Mouse (Mus musculus) hindbrain, postnatal 0 days (tissue): ENCODE data around the gene Lztfl1. TPM values are rescaled to one million over a fixed set of nuclear protein-coding genes. Genes with fewer than 3 reads are reported as not detected.
"Not testable (repeated sequence)": the region's sequence is repeated elsewhere in the genome, so short reads cannot be mapped to it uniquely, and the experiment has no call there.

Experiments used
- ATAC-seq: fragments of 200-750 bp; cut with Nextera tagmentation; 2 replicates; pipeline ENCODE4 v1.8.0; 2017; ENCODE audit warnings: mild to moderate bottlenecking, moderate TSS enrichment, moderate library complexity
- DNase-seq: peaks from one replicate; pipeline ENCODE4 v3.0.0-alpha.2; 2015; ENCODE audit warnings: low spot score
- H3K27ac ChIP-seq: fragments of 300-500 bp; sonication (generic); 2 replicates; pipeline ENCODE4 v1.5.1; 2014; ENCODE audit warnings: mild to moderate bottlenecking
- H3K27me3 ChIP-seq: fragments of 300-500 bp; sonication (generic); 2 replicates; pipeline ENCODE4 v1.6.1; 2014; ENCODE audit warnings: low read length, mixed read lengths; ENCODE audit not compliant: insufficient read depth
- H3K36me3 ChIP-seq: fragments of 300-500 bp; sonication (generic); 2 replicates; pipeline ENCODE4 v1.6.1; 2014; ENCODE audit warnings: low read length, mixed read lengths; ENCODE audit not compliant: insufficient read depth
- H3K4me1 ChIP-seq: fragments of 300-500 bp; sonication (generic); 2 replicates; pipeline ENCODE4 v1.6.1; 2014; ENCODE audit warnings: antibody characterized with exemption, low read length, mixed read lengths; ENCODE audit not compliant: insufficient read depth
- H3K4me2 ChIP-seq: fragments of 300-500 bp; sonication (generic); 2 replicates; pipeline ENCODE4 v1.6.1; 2014; ENCODE audit warnings: low read depth, mild to moderate bottlenecking, low read length, moderate library complexity, mixed read lengths
- H3K4me3 ChIP-seq: fragments of 300-500 bp; sonication (generic); 2 replicates; pipeline ENCODE4 v1.5.1; 2014; ENCODE audit warnings: low read length
- H3K9ac ChIP-seq: fragments of 300-500 bp; sonication (generic); replicated peaks from 2 replicates; pipeline ENCODE4 v1.6.1; 2014; ENCODE audit warnings: mild to moderate bottlenecking, low read length, moderate library complexity, mixed read lengths
- H3K9me3 ChIP-seq: fragments of 300-500 bp; sonication (generic); 2 replicates; pipeline ENCODE4 v1.6.1; 2016; ENCODE audit warnings: low read length, mixed read lengths
- CTCF ChIP-seq: IDR thresholded peaks from 2 replicates; pipeline ENCODE4 v1.5.1; 2016; ENCODE audit warnings: antibody characterized with exemption, control low read depth, low read depth
- WGBS: fragments of 180-500 bp; shearing (Covaris S2); extraction: QIAGEN DNeasy Blood & Tissue Kit; methylation state at CpG from one replicate; pipeline ENCODE4 v1.1.7; 2014; 5-methylcytosine and 5-hydroxymethylcytosine counted together
- polyA plus RNA-seq: library from polyadenylated mRNA; unstranded; fragments of >200 nt; fragmentation: Nextera tagmentation; extraction: Ambion mirVana; gene quantifications from 2 replicates; pipeline ENCODE4 v1.2.1, GENCODE M21; 2015
- total RNA-seq: library from RNA; depleted of rRNA; stranded (reverse); fragments of >200 nt; gene quantifications from 2 replicates; pipeline ENCODE4 v1.2.3, GENCODE M21; 2014

The Lztfl1 gene
- total and polyA plus RNA-seq, 2 experiments from 2014 or later = 21.4 to 43.3 TPM

GRCm38 (mm10) chr9:123757326-123757725 is 39.8 kb upstream of the Lztfl1 start:
- TF ChIP-seq CTCF = no peak
- H3K36me3 ChIP-seq = no peaks in the 10 kb centered on the region
- no peak overlapping the region for H3K9ac ChIP-seq
- no peak overlapping the region for H3K27ac ChIP-seq
- H3K4me2 ChIP-seq = no peak overlapping the region
- H3K4me1 ChIP-seq = no peaks in the 10 kb centered on the region
- H3K9me3 ChIP-seq = no peaks in the 10 kb centered on the region
- H3K4me3 ChIP-seq = no peak overlapping the region
- DNase-seq (no peak), ATAC-seq (no peak)
- H3K27me3 ChIP-seq = no peaks in the 10 kb centered on the region
- WGBS = 60% methylated on average over 2 of the region's 2 CpGs

- H3K4me3 ChIP-seq = no peak overlapping the region
- H3K27ac ChIP-seq = no peak overlapping the region
- no peaks in the 10 kb centered on the region for H3K36me3 ChIP-seq
- no peak overlapping the region for H3K9ac ChIP-seq
- ATAC-seq (no peak), DNase-seq (no peak)
- no peak overlapping the region for H3K4me2 ChIP-seq
- no peaks in the 10 kb centered on the region for H3K27me3 ChIP-seq
- no peaks in the 10 kb centered on the region for H3K9me3 ChIP-seq
- no peak for TF ChIP-seq CTCF
- 89% methylated on average over 3 of the region's 3 CpGs for WGBS
- no peaks in the 10 kb centered on the region for H3K4me1 ChIP-seq
Measured at GRCm38 (mm10) chr9:123756752-123757151, 39.3 kb upstream of the Lztfl1 start.

GRCm38 (mm10) chr9:123754333-123754732 is 36.8 kb upstream of the Lztfl1 start:
- Histone ChIP-seq H3K4me3 (no peak overlapping the region), H3K27me3 (no peaks in the 10 kb centered on the region), H3K4me1 (no peaks in the 10 kb centered on the region), H3K9me3 (no peaks in the 10 kb centered on the region), H3K9ac (no peak overlapping the region), H3K36me3 (no peaks in the 10 kb centered on the region), H3K4me2 (no peak overlapping the region), H3K27ac (no peak overlapping the region)
- ATAC-seq (no peak), DNase-seq (no peak)
- TF ChIP-seq CTCF = no peak
- 96% methylated on average over 4 of the region's 4 CpGs for WGBS

GRCm38 (mm10) chr9:123749687-123750086 is 32.2 kb upstream of the Lztfl1 start:
- H3K36me3 ChIP-seq, DNase-seq, H3K9me3 ChIP-seq, H3K4me1 ChIP-seq, H3K27ac ChIP-seq, H3K9ac ChIP-seq, H3K4me3 ChIP-seq, ATAC-seq, H3K4me2 ChIP-seq, H3K27me3 ChIP-seq: not testable (repeated sequence)
- WGBS = 93% methylated on average over 7 of the region's 8 CpGs

- Histone ChIP-seq H3K4me1 (no peaks in the 10 kb centered on the region), H3K9ac (no peak overlapping the region), H3K36me3 (no peaks in the 10 kb centered on the region), H3K4me3 (no peak overlapping the region), H3K27me3 (no peaks in the 10 kb centered on the region), H3K9me3 (no peaks in the 10 kb centered on the region), H3K4me2 (no peak overlapping the region), H3K27ac (no peak overlapping the region)
- TF ChIP-seq CTCF = no peak
- ATAC-seq = no peak
- WGBS = 86% methylated on average over 4 of the region's 4 CpGs
- no peak for DNase-seq
Measured at GRCm38 (mm10) chr9:123740799-123741198, 23.3 kb upstream of the Lztfl1 start.

GRCm38 (mm10) chr9:123734133-123734532 is 16.6 kb upstream of the Lztfl1 start:
- H3K9me3 ChIP-seq = 0 out of 2 replicates have a peak, but pooled peaks cover 2% of the 10 kb centered on the region
- no peaks in the 10 kb centered on the region for H3K27me3 ChIP-seq
- H3K9ac ChIP-seq = no peak overlapping the region
- 81% methylated on average over 3 of the region's 3 CpGs for WGBS
- no peak overlapping the region for H3K4me3 ChIP-seq
- H3K27ac ChIP-seq = no peak overlapping the region
- TF ChIP-seq CTCF = no peak
- no peaks in the 10 kb centered on the region for H3K36me3 ChIP-seq
- H3K4me1 ChIP-seq = no peaks in the 10 kb centered on the region
- H3K4me2 ChIP-seq = no peak overlapping the region
- no peak for DNase-seq
- no peak for ATAC-seq

- Histone ChIP-seq H3K27ac (no peak overlapping the region), H3K4me1 (no peaks in the 10 kb centered on the region), H3K36me3 (no peaks in the 10 kb centered on the region), H3K9ac (no peak overlapping the region), H3K9me3 (0 out of 2 replicates have a peak, but pooled peaks cover 2% of the 10 kb centered on the region), H3K27me3 (no peaks in the 10 kb centered on the region), H3K4me2 (no peak overlapping the region), H3K4me3 (no peak overlapping the region)
- DNase-seq (no peak), ATAC-seq (no peak)
- TF ChIP-seq CTCF = no peak
- 81% methylated on average over 3 of the region's 3 CpGs for WGBS
Measured at GRCm38 (mm10) chr9:123731271-123731670, 13.8 kb upstream of the Lztfl1 start.
